Mouse (Mus musculus): Measurements from ENCODE around the gene Gm815. TPM values are rescaled to one million over a fixed set of nuclear protein-coding genes. Genes with fewer than 3 reads are reported as not detected.

Gene Gm815
- polyA plus RNA-seq (2015; fragmentation: Nextera tagmentation; extraction: Ambion mirVana): not detected in 2 replicates

DNA sequence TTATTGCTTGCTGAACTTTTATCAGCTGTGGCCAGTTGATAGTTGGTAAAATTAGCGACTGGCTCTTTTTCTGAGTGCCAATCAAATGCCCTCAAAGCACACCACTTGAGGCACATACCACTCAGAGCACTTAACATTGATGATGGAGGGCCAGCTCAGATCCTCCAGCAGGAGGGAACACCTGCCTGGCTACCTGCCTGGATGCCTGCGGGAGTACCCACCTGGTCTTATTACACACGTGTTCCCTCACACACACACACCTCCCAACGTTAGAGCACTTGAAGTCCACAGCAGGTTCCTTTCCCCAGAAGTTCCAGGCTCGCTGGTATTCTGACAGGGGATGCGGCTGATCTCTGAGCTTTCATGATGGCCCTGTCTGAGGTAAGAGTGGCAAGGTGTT lies at the start of gene Gm815:
Gm815 (plus strand) TSS at position 266 of the 400 bp plus-strand sequence.
- 77% methylated on average over 6 of the region's 6 CpGs for WGBS
- Histone ChIP-seq H3K9ac (ENCODE audit: low read depth, low read length) (no peak within 1 kb of the TSS), H3K27me3 (replicated peaks; ENCODE audit: control insufficient read depth, insufficient read depth, low read length) (no peaks in the 10 kb centered on the region), H3K4me3 (ENCODE audit: low read length) (no peak within 1 kb of the TSS), H3K4me1 (ENCODE audit: control insufficient read depth, insufficient read depth, low read length) (no peaks in the 10 kb centered on the region), H3K27ac (ENCODE audit: low read length) (no peak within 1 kb of the TSS), H3K4me2 (ENCODE audit: low read depth, low read length) (no peak within 1 kb of the TSS), H3K36me3 (ENCODE audit: control insufficient read depth, insufficient read depth, low read length) (no peaks in the 10 kb centered on the region), H3K9me3 (ENCODE audit: control insufficient read depth, low read length) (no peaks in the 10 kb centered on the region)
- no peak for ATAC-seq

- Histone ChIP-seq H3K36me3 (ENCODE audit: control insufficient read depth, insufficient read depth, low read length) (no peaks in the 10 kb centered on the region), H3K9me3 (ENCODE audit: control insufficient read depth, low read length) (no peaks in the 10 kb centered on the region), H3K4me1 (ENCODE audit: control insufficient read depth, insufficient read depth, low read length) (no peaks in the 10 kb centered on the region), H3K4me3 (ENCODE audit: low read length) (no peak overlapping the region), H3K9ac (ENCODE audit: low read depth, low read length) (no peak overlapping the region), H3K4me2 (ENCODE audit: low read depth, low read length) (no peak overlapping the region), H3K27me3 (replicated peaks; ENCODE audit: control insufficient read depth, insufficient read depth, low read length) (no peaks in the 10 kb centered on the region), H3K27ac (ENCODE audit: low read length) (no peak overlapping the region)
- no peak for ATAC-seq
- 54% methylated on average over 1 of the region's 1 CpGs for WGBS
These were observed 48.1 kb upstream of the Gm815 start for GRCm38 (mm10) chr19:26837626-26838025.

- no peak overlapping the region for H3K4me2 ChIP-seq (ENCODE audit: low read depth, low read length)
- ATAC-seq: no peak
- 80% methylated on average over 6 of the region's 6 CpGs for WGBS
- H3K36me3 ChIP-seq (ENCODE audit: control insufficient read depth, insufficient read depth, low read length): no peaks in the 10 kb centered on the region
- H3K4me1 ChIP-seq (ENCODE audit: control insufficient read depth, insufficient read depth, low read length): peaks cover 5% of the 10 kb centered on the region; the same call in 1 of the 2 replicates
- H3K4me3 ChIP-seq (ENCODE audit: low read length): no peak overlapping the region
- no peak overlapping the region for H3K27ac ChIP-seq (ENCODE audit: low read length)
- H3K9me3 ChIP-seq (ENCODE audit: control insufficient read depth, low read length): no peaks in the 10 kb centered on the region
- H3K27me3 ChIP-seq (replicated peaks; ENCODE audit: control insufficient read depth, insufficient read depth, low read length): no peaks in the 10 kb centered on the region
- no peak overlapping the region for H3K9ac ChIP-seq (ENCODE audit: low read depth, low read length)
These were observed 41.8 kb upstream of the Gm815 start for GRCm38 (mm10) chr19:26843896-26844295.

DNA sequence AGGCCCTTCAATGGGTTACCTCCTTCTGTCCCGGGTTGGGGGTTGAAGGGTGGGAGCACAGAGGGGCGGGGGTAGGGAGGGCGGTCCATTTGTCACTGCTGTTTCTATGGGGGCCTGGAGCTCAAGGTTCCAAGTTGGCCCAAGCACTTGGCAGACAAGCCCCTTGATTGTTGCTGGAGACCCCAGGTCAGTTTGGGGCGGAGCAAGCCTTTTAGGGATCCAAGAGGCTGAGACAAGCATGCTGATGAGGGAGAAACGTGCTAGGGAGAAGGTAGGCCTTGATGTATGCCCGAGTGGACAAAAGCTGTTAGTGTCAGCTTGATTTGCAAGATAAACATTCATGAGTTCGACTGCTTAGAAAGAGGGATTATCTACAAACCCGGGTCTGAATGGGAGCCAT lies 40.9 kb upstream of the Gm815 start:
- Histone ChIP-seq H3K27me3 (replicated peaks; ENCODE audit: control insufficient read depth, insufficient read depth, low read length) (no peaks in the 10 kb centered on the region), H3K9me3 (ENCODE audit: control insufficient read depth, low read length) (no peaks in the 10 kb centered on the region), H3K36me3 (ENCODE audit: control insufficient read depth, insufficient read depth, low read length) (no peaks in the 10 kb centered on the region), H3K9ac (ENCODE audit: low read depth, low read length) (no peak overlapping the region; the same call in 1 of the 2 replicates), H3K4me1 (ENCODE audit: control insufficient read depth, insufficient read depth, low read length) (peaks cover 5% of the 10 kb centered on the region; the same call in 1 of the 2 replicates), H3K27ac (ENCODE audit: low read length) (no peak overlapping the region), H3K4me3 (ENCODE audit: low read length) (no peak overlapping the region), H3K4me2 (ENCODE audit: low read depth, low read length) (peak overlapping the region; percentile 32; the same call in 1 of the 2 replicates)
- peak; percentile 34; the same call in 1 of the 2 replicates for ATAC-seq
- 19% methylated on average over 8 of the region's 8 CpGs for WGBS

GRCm38 (mm10) chr19:26845276-26846016 lies 40.2 kb upstream of the Gm815 start:
- Histone ChIP-seq H3K4me1 (ENCODE audit: control insufficient read depth, insufficient read depth, low read length) (peaks cover 5% of the 10 kb centered on the region; the same call in 1 of the 2 replicates), H3K27ac (ENCODE audit: low read length) (peak overlapping the region; percentile 79), H3K9ac (ENCODE audit: low read depth, low read length) (peak overlapping the region; percentile 52), H3K36me3 (ENCODE audit: control insufficient read depth, insufficient read depth, low read length) (no peaks in the 10 kb centered on the region), H3K4me3 (ENCODE audit: low read length) (peak overlapping the region; percentile 53), H3K9me3 (ENCODE audit: control insufficient read depth, low read length) (no peaks in the 10 kb centered on the region), H3K27me3 (replicated peaks; ENCODE audit: control insufficient read depth, insufficient read depth, low read length) (no peaks in the 10 kb centered on the region), H3K4me2 (ENCODE audit: low read depth, low read length) (peak overlapping the region; percentile 53)
- ATAC-seq: peak; percentile 95
- under 1% methylated on average over 16 of the region's 16 CpGs for WGBS

GRCm38 (mm10) chr19:26846017-26846285 lies 39.7 kb upstream of the Gm815 start:
- Histone ChIP-seq H3K9me3 (ENCODE audit: control insufficient read depth, low read length) (no peaks in the 10 kb centered on the region), H3K4me1 (ENCODE audit: control insufficient read depth, insufficient read depth, low read length) (peaks cover 5% of the 10 kb centered on the region; the same call in 1 of the 2 replicates), H3K27ac (ENCODE audit: low read length) (no peak overlapping the region; the same call in 1 of the 2 replicates), H3K4me2 (ENCODE audit: low read depth, low read length) (peak overlapping the region; percentile 53), H3K9ac (ENCODE audit: low read depth, low read length) (peak overlapping the region; percentile 52; the same call in 1 of the 2 replicates), H3K27me3 (replicated peaks; ENCODE audit: control insufficient read depth, insufficient read depth, low read length) (no peaks in the 10 kb centered on the region), H3K36me3 (ENCODE audit: control insufficient read depth, insufficient read depth, low read length) (no peaks in the 10 kb centered on the region), H3K4me3 (ENCODE audit: low read length) (peak overlapping the region; percentile 53)
- ATAC-seq: no peak
- WGBS: 4% methylated on average over 1 of the region's 1 CpGs

GRCm38 (mm10) chr19:26851017-26851782 lies 34.5 kb upstream of the Gm815 start:
- Histone ChIP-seq H3K27me3 (replicated peaks; ENCODE audit: control insufficient read depth, insufficient read depth, low read length) (no peaks in the 10 kb centered on the region), H3K4me2 (ENCODE audit: low read depth, low read length) (no peak overlapping the region), H3K9ac (ENCODE audit: low read depth, low read length) (no peak overlapping the region), H3K36me3 (ENCODE audit: control insufficient read depth, insufficient read depth, low read length) (no peaks in the 10 kb centered on the region), H3K27ac (ENCODE audit: low read length) (no peak overlapping the region), H3K4me3 (ENCODE audit: low read length) (no peak overlapping the region), H3K4me1 (ENCODE audit: control insufficient read depth, insufficient read depth, low read length) (no peaks in the 10 kb centered on the region), H3K9me3 (ENCODE audit: control insufficient read depth, low read length) (no peaks in the 10 kb centered on the region)
- 59% methylated on average over 10 of the region's 10 CpGs for WGBS
- ATAC-seq: no peak; the same call in 1 of the 2 replicates

DNA sequence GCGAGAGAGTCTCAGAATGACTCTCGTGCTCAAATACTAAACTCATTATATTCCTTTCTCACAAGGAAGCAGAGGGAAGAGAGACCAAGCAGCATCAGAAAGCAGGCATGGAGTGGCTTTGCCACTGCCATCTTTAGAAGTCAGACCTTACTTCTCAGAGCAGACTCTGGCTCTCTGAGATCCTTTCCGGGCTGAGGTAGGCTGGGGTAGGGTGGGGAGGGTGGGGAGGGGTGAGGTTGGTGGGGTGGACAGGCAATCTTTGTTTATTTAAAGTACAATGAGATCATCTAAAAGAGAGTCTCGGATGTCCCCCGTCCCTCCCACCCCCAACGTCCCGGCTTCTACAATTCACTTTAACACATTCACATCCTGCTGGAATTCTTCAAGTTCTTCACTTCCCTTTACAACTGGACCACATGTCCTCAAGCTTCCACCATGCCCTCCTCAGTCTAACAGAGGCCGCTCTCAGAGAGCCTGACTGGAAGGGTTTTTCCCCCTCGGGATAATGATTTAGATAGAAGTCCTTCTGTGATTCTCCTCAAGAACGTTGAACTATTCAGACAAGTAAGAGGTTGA lies 33.3 kb upstream of the Gm815 start:
- H3K4me2 ChIP-seq (ENCODE audit: low read depth, low read length): no peak overlapping the region
- H3K36me3 ChIP-seq (ENCODE audit: control insufficient read depth, insufficient read depth, low read length): no peaks in the 10 kb centered on the region
- no peaks in the 10 kb centered on the region for H3K9me3 ChIP-seq (ENCODE audit: control insufficient read depth, low read length)
- H3K4me3 ChIP-seq (ENCODE audit: low read length): no peak overlapping the region
- no peaks in the 10 kb centered on the region for H3K4me1 ChIP-seq (ENCODE audit: control insufficient read depth, insufficient read depth, low read length)
- no peaks in the 10 kb centered on the region for H3K27me3 ChIP-seq (replicated peaks; ENCODE audit: control insufficient read depth, insufficient read depth, low read length)
- no peak overlapping the region for H3K9ac ChIP-seq (ENCODE audit: low read depth, low read length)
- no peak overlapping the region for H3K27ac ChIP-seq (ENCODE audit: low read length)
- ATAC-seq: no peak
- WGBS: 39% methylated on average over 10 of the region's 10 CpGs

DNA sequence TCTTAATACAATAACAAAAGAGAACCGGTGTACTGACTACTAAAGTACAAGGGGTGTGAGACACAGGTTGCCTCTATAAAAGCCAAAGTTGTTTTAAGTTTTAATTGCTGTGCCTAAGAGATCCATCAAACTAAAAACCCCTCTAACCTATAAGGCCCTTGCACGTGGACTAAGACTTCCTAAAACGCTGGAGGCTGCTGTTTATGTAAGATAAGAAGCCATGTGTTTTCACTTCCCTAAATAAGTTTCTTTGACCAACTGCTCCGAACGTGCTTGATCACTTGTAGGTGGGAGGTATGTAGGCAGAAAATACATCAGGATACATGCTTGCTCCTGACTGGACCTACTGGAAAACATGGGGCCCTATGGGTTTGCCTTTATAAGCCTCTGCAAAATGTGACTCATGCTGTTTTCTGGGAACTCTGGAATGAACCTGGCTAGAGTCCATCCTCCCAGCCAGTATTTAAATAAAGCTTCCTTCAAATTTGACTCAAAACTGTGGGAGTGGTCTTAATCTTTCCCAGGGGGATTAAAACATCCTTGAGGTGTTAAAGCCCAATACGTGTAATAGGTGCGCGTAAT lies 31.9 kb upstream of the Gm815 start:
- Histone ChIP-seq H3K9ac (ENCODE audit: low read depth, low read length) (no peak overlapping the region), H3K4me2 (ENCODE audit: low read depth, low read length) (no peak overlapping the region), H3K27ac (ENCODE audit: low read length) (no peak overlapping the region), H3K9me3 (ENCODE audit: control insufficient read depth, low read length) (no peaks in the 10 kb centered on the region), H3K4me3 (ENCODE audit: low read length) (no peak overlapping the region), H3K36me3 (ENCODE audit: control insufficient read depth, insufficient read depth, low read length) (no peaks in the 10 kb centered on the region), H3K4me1 (ENCODE audit: control insufficient read depth, insufficient read depth, low read length) (no peaks in the 10 kb centered on the region), H3K27me3 (replicated peaks; ENCODE audit: control insufficient read depth, insufficient read depth, low read length) (no peaks in the 10 kb centered on the region)
- WGBS: 70% methylated on average over 8 of the region's 8 CpGs
- ATAC-seq: no peak

Measured in intestine, embryonic 16.5 days (tissue).